In genomic region chrX:78369343-78369742, GRCm38 (mm10) we compare ENCODE assay signal across 20 mouse cellular contexts. TPM values are rescaled to one million over a fixed set of nuclear protein-coding genes. Genes with fewer than 3 reads are reported as not detected.
A peak's percentile ranks its signal among the peaks of the same experiment; 100 is the strongest.
DNase-seq lines count a peak whose midpoint lies in the region; TF ChIP-seq lines count a peak whose summit lies in the region.
"Had no signal": no experiment of that assay in that cellular context is flagged by ENCODE, and none has a peak within 500 bp of the region (broad histone marks: within the 10 kb centered on the region; RNA-seq: fewer than 3 reads in every experiment).

Gene 4930480E11Rik (plus strand): TSS chrX:78369643.

- H3K27me3 ChIP-seq in testis, adult 2 months (ENCODE audit: control insufficient read depth, insufficient read depth, low read length) = no peaks in the 10 kb centered on the region
- H3K27me3 ChIP-seq: CH12.LX had no signal

- H3K4me1 ChIP-seq in testis, adult 2 months (ENCODE audit: control insufficient read depth, insufficient read depth, low read length) = no peaks in the 10 kb centered on the region

- TF ChIP-seq CTCF in testis, adult 2 months (IDR thresholded peaks at IDR 0.05; ENCODE audit: control insufficient read depth, insufficient read depth, insufficient replicate concordance, low read depth, low read length) = no peak

- TF ChIP-seq POLR2A in testis, adult 2 months (IDR thresholded peaks at IDR 0.05; ENCODE audit: control insufficient read depth, low read depth, low read length) = no peak

- DNase-seq in testis, postnatal 14 days (ENCODE audit: low spot score) = no peak
- DNase-seq: adrenal gland, adult 2 months; adrenal gland, adult 8-10 months; adrenal gland, postnatal 10 days; adrenal gland, postnatal 14 days; adrenal gland, postnatal 25 days; adrenal gland, postnatal 36 days; B cell, adult 2 months; cerebellum, adult 11 months; cerebellum, adult 11-12 months; cerebellum, adult 18-20 months; cerebellum, adult 2 months had no signal

- peak within 1 kb of the TSS; percentile 29; the same call in 1 of the 2 replicates for H3K27ac ChIP-seq in testis, adult 2 months (ENCODE audit: control insufficient read depth, insufficient read depth, low read depth, low read length)

- H3K36me3 ChIP-seq in testis, adult 2 months (ENCODE audit: control insufficient read depth, insufficient read depth, low read length) = no peaks in the 10 kb centered on the region
- H3K36me3 ChIP-seq: G1E had no signal

- H3K4me3 ChIP-seq in testis, adult 2 months (ENCODE audit: control insufficient read depth, low read depth, low read length) = no peak within 1 kb of the TSS

RNA-seq across cellular contexts. Expression of gene 4930480E11Rik, which starts in this region (rescaled TPM):
- 1.7 and 1.9 TPM in 2 replicates for polyA plus RNA-seq in testis, adult 2 months (2012; rRNA removed)
- polyA plus RNA-seq: activated CD4-positive, CD25-positive, alpha-beta regulatory T cell, adult 4 months; adrenal gland, adult 2 months; brain, embryonic 14.5 days; C2C12; CD4-positive, CD25-positive, alpha-beta regulatory T cell, adult 4 months; cerebellum, adult 2 months; G1E; Patski had no signal
